Mouse (Mus musculus) urinary bladder, postnatal 10 days (tissue): ENCODE measurements around the gene B3gnt5.
"Not testable (repeated sequence)": the region's sequence is repeated elsewhere in the genome, so short reads cannot be mapped to it uniquely, and the experiment has no call there.

Experiments used
- DNase-seq: peaks from one replicate; pipeline ENCODE4 v3.0.0; 2022; ENCODE audit warnings: low spot score

B3gnt5 gene

DNA sequence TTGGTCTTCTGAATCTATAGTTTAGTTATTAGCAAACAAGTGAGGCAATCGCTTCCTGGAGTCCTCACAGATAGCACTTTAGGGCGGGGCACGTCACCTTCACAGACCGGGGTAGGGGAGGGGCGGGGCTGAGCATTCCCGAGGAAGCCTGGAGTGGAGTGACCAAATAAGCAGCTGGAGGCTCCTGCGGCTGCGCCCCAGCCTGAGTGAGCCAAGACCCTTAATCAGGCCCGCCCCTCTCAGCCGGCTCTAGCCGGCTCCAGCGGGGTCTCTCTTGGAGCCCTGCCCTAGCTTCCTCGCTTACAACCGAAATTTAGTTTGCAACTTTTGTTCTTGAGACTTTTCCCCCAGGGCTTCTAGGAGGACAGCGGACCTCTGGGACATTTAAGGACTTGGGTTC lies at the start of gene B3gnt5:
TSS of gene B3gnt5 (plus strand) at position 135 of the 400 bp plus-strand sequence.
- DNase-seq, result no peak

DNA sequence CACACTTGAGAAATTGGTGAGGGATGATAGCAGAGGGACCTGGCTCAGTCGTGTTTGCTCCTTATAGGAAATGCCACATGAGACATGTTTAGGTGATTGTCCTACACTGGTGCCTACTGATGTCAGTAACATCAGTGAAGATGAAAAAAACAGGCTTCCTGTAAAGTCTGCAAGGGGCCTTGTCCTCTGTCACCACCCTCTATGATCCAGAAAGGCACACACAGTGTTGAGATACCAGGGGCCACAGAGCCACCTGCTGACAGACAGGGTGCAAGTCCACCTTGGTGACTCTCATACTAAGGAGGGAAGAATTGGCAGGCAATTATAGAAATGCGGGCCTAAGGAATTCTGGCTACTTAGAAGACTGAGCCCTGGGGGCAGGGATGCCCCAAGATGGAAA lies 39.0 kb upstream of the B3gnt5 start:
- DNase-seq, result no peak

DNA sequence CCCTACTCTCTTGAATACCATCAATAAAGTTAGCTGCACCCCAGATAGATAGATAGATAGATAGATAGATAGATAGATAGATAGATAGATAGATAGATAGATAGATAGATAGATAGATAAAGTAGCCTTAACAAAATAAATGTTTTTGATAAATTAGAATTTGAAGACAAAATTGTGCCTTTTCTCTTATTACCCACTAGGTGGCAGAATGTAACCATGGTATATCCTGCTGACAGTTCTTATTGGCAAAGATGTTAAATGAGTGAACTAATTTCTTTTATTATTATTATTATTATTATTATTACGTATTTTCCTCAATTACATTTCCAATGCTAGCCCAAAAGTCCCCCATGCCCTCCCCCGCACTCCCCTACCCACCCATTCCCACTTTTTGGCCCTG lies 35.9 kb upstream of the B3gnt5 start:
- DNase-seq, result not testable (repeated sequence)

DNA sequence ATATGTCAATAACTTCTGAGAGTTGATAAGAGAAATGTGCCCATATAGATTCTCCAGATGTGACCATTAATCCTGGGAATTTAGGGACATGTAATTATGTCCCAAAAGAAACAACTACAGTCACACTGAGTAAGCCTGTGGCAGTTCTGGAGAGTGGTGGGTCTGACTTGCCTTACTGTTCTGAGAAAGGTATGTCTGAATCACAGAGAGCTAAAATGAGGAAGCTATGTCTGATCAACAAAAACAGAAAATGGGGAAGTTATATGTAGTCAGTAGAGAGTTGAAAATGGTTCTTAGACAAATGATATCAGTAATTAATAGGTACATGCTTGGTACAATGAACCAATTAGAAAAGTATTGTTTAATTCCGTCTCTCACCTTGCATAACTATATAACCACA lies 27.1 kb upstream of the B3gnt5 start:
- DNase-seq, result no peak

DNA sequence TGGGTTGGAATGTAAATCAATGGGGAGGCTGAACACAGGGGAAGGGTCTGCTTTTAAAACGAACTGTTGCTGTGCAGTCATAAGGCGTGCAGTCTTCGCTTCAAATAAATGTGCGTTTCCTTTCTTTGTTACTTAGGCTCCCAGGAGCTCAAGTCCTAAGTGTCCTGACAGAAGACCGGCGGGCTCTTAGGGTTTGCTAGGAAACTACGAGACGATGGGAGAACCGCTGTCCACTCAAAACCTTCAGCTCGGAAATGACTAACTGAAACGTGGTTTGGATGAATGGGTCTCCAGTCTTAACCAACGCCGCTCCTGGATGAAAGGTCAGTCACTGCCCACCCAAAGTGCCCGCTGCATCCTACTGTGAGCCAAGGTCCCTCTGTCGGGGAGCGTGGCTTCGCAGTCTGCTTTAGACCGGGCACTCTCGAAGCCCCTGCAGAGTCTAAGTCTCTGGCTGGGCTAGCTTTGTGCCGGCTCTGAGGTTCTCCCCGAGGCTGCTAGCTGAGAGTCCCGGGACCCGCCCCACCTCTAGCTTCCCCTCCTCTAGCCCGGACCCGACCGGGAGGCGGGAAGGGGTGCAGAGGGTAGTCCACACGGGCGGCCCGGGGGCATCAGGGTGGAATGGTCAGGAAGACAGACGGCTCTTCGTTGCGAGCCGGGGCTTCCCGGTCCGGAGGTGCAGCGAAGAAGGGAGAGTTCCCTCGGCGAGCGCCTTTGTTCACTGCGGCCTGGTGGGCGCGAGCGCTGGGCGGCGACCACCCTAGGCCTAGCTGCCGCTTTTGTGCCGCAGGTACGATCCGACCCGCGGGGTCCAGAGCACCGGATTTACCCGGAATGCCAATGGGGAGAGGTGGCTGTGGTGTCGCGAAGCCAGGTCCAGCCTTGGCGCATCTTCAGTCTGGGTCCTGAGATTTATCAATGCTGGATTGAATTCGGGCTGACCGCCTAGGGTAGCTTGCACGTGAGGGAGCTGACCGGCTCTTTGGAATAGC lies 793 bp downstream of the B3gnt5 start:
- no peak for DNase-seq

DNA sequence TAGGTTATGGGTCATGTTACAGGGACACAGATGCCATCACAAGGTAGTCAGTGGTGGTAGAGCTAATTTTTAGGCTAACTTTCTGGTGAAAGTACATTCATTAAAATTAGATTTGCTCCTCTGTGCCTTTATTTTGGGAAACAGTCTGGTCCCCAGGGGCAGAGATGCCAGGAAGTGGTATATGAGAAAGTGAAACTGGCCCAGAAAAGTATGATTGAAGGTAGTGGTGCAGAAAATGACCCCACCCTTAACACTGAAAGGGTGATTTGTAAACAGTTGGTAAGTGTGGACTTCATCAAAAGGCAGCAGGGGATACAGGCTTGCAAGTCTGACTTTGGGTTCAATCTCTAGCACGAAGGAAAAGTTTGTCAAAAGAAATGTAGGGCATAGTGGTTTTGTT lies 1.7 kb downstream of the B3gnt5 start:
- no peak for DNase-seq

DNA sequence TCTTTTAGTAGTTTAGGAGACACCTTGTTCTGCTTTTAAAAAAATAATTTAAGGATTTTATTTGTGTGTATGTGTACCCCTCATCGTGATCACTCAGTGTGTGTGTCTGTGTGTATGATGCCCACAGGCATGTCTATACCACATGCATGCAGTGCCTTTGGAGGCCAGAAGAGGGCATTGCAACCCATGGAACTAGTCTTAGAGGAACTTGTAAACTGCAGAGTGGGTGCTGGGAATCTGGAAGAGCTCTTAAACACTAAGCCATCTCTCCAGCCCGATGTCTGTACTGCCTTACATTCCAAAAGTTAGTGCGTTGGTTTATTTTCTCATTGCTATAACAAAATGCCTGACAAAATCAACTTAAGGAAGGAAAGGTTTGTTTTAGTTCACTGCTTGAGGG lies 6.1 kb downstream of the B3gnt5 start:
- no peak for DNase-seq

DNA sequence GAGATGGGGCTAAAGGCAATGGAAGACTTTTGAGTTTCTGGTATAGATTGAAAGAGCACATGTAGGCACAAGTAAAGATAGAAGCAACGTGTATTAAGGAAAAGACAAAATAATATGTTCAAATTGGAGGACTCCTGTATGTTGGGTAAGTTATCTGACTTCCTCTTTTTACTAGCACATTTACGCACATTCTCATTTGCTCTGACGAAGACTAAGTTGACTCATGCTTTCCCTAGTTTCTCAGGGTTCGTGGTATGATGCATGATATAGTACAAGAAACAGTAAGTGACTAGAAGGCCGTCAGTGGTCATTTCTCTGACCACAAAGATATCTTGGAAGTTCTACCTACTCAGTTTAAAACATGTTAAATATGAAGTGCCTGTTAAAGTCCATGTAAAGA lies 8.0 kb downstream of the B3gnt5 start:
- no peak for DNase-seq

DNA sequence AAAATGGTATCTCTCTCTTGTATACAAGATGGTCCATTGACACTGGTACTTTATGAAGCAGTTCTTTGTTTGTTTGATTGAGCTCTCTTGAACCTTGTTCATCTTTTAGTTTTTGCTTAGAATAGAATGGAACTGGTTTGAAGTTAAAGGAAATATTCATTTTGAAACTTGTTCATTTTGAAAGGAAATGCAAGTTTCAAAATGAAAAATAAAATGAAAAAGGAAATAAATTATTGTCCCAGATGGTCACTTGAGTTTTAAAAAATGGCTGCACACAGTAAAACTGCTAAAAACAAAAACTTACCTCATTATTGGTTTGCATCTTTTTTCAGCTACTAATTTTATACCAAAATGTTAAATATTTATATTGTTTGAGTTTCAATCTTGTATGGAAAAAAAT lies 12.0 kb downstream of the B3gnt5 start:
- no peak for DNase-seq

DNA sequence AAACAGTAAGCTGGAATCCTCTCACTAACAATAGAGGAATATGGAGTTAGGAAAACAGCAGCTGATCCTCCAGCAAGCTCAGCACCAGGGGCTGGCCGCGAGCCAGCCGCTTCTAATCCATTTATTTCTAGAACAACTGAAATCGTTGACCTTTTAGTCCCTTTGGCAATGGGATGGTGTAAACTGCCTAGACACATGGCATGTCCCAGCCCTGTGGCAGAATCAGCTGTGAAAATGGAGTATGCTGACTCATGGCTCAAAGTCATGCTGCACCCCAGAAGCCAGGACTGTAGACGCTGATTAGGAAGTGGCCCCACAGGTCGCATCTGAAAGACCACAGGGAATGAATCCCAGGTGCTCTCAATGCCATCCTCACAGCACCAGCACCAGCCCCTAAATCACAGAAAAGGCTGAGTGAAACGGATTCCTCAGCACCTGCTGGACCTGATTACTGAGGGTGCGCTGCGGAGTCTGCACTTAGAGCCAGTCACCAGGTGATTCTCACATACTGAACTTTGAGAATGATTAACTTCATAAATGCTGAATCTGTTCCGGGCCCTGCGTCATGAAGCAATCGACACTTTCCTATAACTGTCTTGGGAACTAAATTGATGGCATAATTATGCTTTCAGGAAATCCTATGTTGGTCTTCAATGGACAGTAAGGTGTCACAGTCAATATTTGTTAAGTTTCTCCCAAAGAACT lies 26.5 kb downstream of the B3gnt5 start:
- no peak for DNase-seq

DNA sequence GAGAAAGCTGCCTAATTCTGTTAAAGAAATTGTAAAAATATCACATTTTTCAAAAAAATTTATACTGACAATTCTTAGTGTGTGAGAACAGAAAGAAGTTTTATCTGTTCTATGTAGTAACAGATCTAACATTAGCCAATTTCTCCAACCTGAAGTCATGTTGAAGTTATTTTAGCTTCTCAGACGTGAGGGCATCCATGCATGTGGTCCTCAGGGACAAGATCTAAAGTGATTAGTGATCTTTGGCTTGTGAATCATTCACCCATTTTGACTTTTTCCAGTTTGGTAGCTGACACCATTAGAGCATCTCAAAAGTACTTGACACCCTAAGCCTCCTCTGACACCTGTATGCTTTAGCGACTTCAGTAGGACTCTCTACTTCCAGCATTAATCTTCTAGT lies 29.9 kb downstream of the B3gnt5 start:
- DNase-seq, result no peak

DNA sequence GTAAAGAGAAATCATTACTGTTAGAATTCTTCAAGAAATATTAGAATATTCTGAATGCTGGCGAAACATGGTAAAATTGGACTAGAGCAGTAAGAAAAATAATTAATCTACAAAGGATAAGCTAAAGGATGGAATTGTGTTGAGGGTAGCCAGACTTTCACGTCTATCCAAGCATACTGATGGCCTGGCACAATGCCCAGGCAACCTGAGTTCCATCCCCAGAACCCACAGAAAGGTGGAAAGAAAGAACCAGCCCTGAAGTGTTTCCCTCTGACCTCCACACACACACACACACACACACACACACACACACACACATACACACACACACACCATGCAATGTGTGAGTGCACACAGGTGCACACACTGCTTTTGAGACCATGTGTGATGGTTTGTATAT lies 58.8 kb downstream of the B3gnt5 start:
- no peak for DNase-seq
